Mouse (Mus musculus): ENCODE data around the gene Mok.

DNA sequence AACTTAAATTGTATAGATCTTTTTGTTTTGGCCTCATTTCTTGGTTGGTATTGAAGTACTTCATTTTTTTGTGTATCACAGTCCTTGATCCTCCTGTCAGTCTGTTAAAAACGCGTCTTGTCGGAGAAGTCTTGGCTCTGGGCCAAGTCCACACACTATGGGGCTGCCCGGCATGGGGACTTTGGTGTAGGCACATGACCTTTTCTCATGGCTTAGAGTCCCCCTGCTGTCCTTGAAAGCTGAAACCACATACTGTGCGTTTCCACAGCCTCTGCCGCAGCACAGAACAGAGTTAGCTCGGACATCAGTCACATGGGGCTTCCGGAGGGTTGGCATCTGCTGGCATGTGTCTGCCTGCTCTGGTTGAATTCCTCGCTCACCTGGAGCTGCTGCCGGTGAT, 36.5 kb downstream of the Mok start:
- TF ChIP-seq CTCF (IDR thresholded peaks at IDR 0.05; ENCODE audit: borderline replicate concordance, extremely low read depth, insufficient read depth, insufficient read length) (no peak), POLR2A (IDR thresholded peaks at IDR 0.05; ENCODE audit: borderline replicate concordance, extremely low read depth, insufficient read depth, insufficient read length, poor library complexity, severe bottlenecking) (no peak)
